Mouse (Mus musculus): ENCODE measurements around the gene Actn4. TPM values are rescaled to one million over a fixed set of nuclear protein-coding genes. Genes with fewer than 3 reads are reported as not detected.

Actn4 gene
- polyA plus RNA-seq, 1 experiment from 2014 or later: 485 TPM

GRCm38 (mm10) chr7:28985207-28985606 is 23.1 kb upstream of the Actn4 start:
- POLR2A ChIA-PET: no interaction called here
- ATAC-seq (no peak), DNase-seq (ENCODE audit: low read depth, low spot score) (no peak)
- CTCF ChIA-PET: no interaction called here
- H3K27me3 ChIP-seq: no peaks in the 10 kb centered on the region
- TF ChIP-seq CTCF (IDR thresholded peaks at IDR 0.05): no peak
- in situ Hi-C loops (cut with MboI; ENCODE audit: low pct_unique_long_range_greater_than_20kb): loop anchor here (10.0 kb wide), 1 partner anchor 50 kb away; no protein-coding TSS in a partner anchor

DNA sequence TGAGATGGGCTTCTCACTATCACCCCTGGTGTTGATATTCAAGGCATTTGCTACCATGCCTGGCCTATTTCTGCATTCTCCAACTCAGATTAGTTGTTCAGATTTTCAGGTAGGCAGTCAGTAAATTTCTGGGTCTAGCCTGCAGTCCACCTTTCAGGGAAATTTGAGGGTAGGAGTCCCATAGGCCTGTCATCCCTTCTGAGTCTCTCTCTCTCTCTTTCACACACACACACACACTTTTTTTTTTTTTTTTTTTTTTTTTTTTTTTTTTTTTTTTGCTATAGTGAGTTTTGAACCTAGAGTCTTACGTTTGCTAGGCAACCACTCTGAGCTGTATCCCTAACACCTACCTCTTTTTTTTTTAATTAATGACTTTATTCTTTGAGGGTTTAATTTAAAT is 22.3 kb upstream of the Actn4 start:
- ATAC-seq (no peak), DNase-seq (ENCODE audit: low read depth, low spot score) (no peak)
- in situ Hi-C loops (cut with MboI; ENCODE audit: low pct_unique_long_range_greater_than_20kb): loop anchor here (10.0 kb wide), 1 partner anchor 50 kb away; no protein-coding TSS in a partner anchor
- no peaks in the 10 kb centered on the region for H3K27me3 ChIP-seq
- ChIA-PET CTCF (no interaction called here), POLR2A (interaction anchor here (0.7 kb wide), 1 partner anchor 168 kb away, joined by 4 read pairs; no protein-coding TSS in a partner anchor)
- TF ChIP-seq CTCF (IDR thresholded peaks at IDR 0.05): no peak

- CTCF ChIA-PET: interaction anchor here (1.7 kb wide), 1 partner anchor 56 kb away, joined by 6 read pairs; no protein-coding TSS in a partner anchor
These were observed 21.7 kb upstream of the Actn4 start for GRCm38 (mm10) chr7:28983849-28984248.

GRCm38 (mm10) chr7:28983141-28983564 is 21.0 kb upstream of the Actn4 start:
- CTCF ChIA-PET: interaction anchor here (1.7 kb wide), 1 partner anchor 57 kb away, joined by 6 read pairs; no protein-coding TSS in a partner anchor
- no peak for TF ChIP-seq CTCF (IDR thresholded peaks at IDR 0.05)
- in situ Hi-C loops (cut with MboI; ENCODE audit: low pct_unique_long_range_greater_than_20kb): loop anchor here (10.0 kb wide), 1 partner anchor 52 kb away; no protein-coding TSS in a partner anchor

More at GRCm38 (mm10) chr7:28983849-28984248, 21.7 kb upstream of the Actn4 start:
- ATAC-seq: no peak
- no peak for TF ChIP-seq CTCF (IDR thresholded peaks at IDR 0.05)
- POLR2A ChIA-PET: no interaction called here
- in situ Hi-C loops (cut with MboI; ENCODE audit: low pct_unique_long_range_greater_than_20kb): loop anchor here (10.0 kb wide), 1 partner anchor 51 kb away; no protein-coding TSS in a partner anchor
- DNase-seq (ENCODE audit: low read depth, low spot score): no peak
- no peaks in the 10 kb centered on the region for H3K27me3 ChIP-seq

GRCm38 (mm10) chr7:28982274-28983013 is 20.3 kb upstream of the Actn4 start:
- ChIA-PET POLR2A (interaction anchor here (0.7 kb wide), 2 partner anchors 17 to 34 kb away, joined by 5 to 8 read pairs; no protein-coding TSS in a partner anchor), CTCF (interaction anchor here (0.6 to 1.7 kb wide), 2 partner anchors 10 to 57 kb away, joined by 4 to 6 read pairs; no protein-coding TSS in a partner anchor)
- ATAC-seq (no peak), DNase-seq (ENCODE audit: low read depth, low spot score) (no peak)
- no peaks in the 10 kb centered on the region for H3K27me3 ChIP-seq
- no peak for TF ChIP-seq CTCF (IDR thresholded peaks at IDR 0.05)
- in situ Hi-C loops (cut with MboI; ENCODE audit: low pct_unique_long_range_greater_than_20kb): loop anchor here (10.0 kb wide), 1 partner anchor 52 kb away; no protein-coding TSS in a partner anchor

More at GRCm38 (mm10) chr7:28983141-28983564, 21.0 kb upstream of the Actn4 start:
- H3K27me3 ChIP-seq: no peaks in the 10 kb centered on the region
- DNase-seq (ENCODE audit: low read depth, low spot score): no peak
- POLR2A ChIA-PET: no interaction called here
- no peak for ATAC-seq

- H3K27me3 ChIP-seq: no peaks in the 10 kb centered on the region
- no peak for TF ChIP-seq CTCF (IDR thresholded peaks at IDR 0.05)
- in situ Hi-C loops (cut with MboI; ENCODE audit: low pct_unique_long_range_greater_than_20kb): loop anchor here (10.0 kb wide), 1 partner anchor 53 kb away; no protein-coding TSS in a partner anchor
- ChIA-PET CTCF (interaction anchor here (0.6 kb wide), 1 partner anchor 9 kb away, joined by 4 read pairs; no protein-coding TSS in a partner anchor), POLR2A (interaction anchor here (0.7 kb wide), 2 partner anchors 16 to 34 kb away, joined by 5 to 8 read pairs; no protein-coding TSS in a partner anchor)
- peak; percentile 91 for ATAC-seq
- peak; percentile 99 for DNase-seq (ENCODE audit: low read depth, low spot score)
These were observed 19.6 kb upstream of the Actn4 start, which contains the start of the genes Eif3k and Map4k1 for GRCm38 (mm10) chr7:28981651-28982273. Eif3k (minus strand) TSS chr7:28981864. Map4k1 (plus strand) TSS chr7:28982050.

DNA sequence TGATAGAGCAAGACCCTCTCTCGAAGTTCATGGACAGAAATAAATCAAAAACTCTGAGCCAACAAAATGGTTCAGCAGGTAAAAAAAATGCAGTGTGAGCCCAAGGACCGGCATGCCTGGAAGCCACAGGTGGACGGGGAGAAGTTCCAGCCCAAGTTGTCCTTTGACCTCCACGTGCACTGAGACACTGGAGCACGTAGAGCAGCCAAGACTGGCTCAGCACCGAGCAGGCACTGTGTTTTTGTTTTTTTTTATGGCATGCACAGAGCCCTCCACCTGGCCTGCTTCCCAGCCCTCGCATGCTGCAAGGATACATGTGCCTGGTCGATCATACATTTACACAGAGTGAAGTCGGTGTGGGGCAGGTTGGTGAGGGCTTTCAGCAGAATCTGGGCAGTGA is 15.4 kb upstream of the Actn4 start:
- ChIA-PET POLR2A (no interaction called here), CTCF (no interaction called here)
- DNase-seq (ENCODE audit: low read depth, low spot score) (no peak), ATAC-seq (no peak)
- no peak for TF ChIP-seq CTCF (IDR thresholded peaks at IDR 0.05)
- in situ Hi-C loops (cut with MboI; ENCODE audit: low pct_unique_long_range_greater_than_20kb): no loop called here
- H3K27me3 ChIP-seq: no peaks in the 10 kb centered on the region

- H3K27me3 ChIP-seq: no peaks in the 10 kb centered on the region
- ChIA-PET CTCF (interaction anchor here (0.8 kb wide), 1 partner anchor 9 kb away, joined by 4 read pairs; the partner anchor contains the start of genes Eif3k and Map4k1), POLR2A (no interaction called here)
- DNase-seq (ENCODE audit: low read depth, low spot score): no peak
- TF ChIP-seq CTCF (IDR thresholded peaks at IDR 0.05): peak; percentile 60
- ATAC-seq: no peak
- in situ Hi-C loops (cut with MboI; ENCODE audit: low pct_unique_long_range_greater_than_20kb): no loop called here
These were observed 10.9 kb upstream of the Actn4 start for GRCm38 (mm10) chr7:28973025-28973424.

- peak; percentile 89 for TF ChIP-seq CTCF (IDR thresholded peaks at IDR 0.05)
- CTCF ChIA-PET: interaction anchor here (0.8 to 1.4 kb wide), 2 partner anchors 9 to 10 kb away, joined by 4 read pairs; partner anchors contain the start of genes Eif3k and Map4k1
- POLR2A ChIA-PET: interaction anchor here (0.6 kb wide), 1 partner anchor 25 kb away, joined by 3 read pairs; no protein-coding TSS in a partner anchor
- in situ Hi-C loops (cut with MboI; ENCODE audit: low pct_unique_long_range_greater_than_20kb): no loop called here
- no peak for DNase-seq (ENCODE audit: low read depth, low spot score)
- H3K27me3 ChIP-seq: no peaks in the 10 kb centered on the region
- no peak for ATAC-seq
These were observed 10.4 kb upstream of the Actn4 start for GRCm38 (mm10) chr7:28972542-28972985.

DNA sequence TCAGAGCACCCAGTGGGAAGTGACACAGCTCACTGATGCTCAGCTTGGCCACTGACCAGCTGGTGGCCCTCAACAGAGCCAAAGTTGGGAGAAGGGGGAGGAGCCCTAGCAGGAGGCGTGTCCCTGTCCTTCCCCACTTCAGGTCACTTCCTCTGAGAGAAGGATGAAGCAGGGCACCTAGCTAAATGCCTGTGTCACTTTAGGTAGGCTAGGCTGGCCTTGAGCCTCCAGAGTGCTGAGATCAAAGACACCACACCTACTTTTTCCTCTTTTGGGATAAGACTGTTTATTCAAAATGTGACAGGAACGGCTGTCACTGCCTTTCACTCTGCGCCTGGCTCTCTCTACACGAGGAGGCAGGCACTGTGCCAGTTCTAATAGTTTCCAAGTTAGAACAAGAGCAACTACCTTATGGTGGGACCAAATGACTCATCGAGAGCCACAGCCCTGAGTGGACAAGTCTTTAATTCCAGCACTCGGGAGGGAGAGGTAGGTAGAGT is 9.7 kb upstream of the Actn4 start:
- no peaks in the 10 kb centered on the region for H3K27me3 ChIP-seq
- no peak for TF ChIP-seq CTCF (IDR thresholded peaks at IDR 0.05)
- ChIA-PET POLR2A (interaction anchor here (0.5 to 1.8 kb wide), 4 partner anchors 13 to 92 kb away, joined by 3 to 5 read pairs (median 4); no protein-coding TSS in a partner anchor), CTCF (interaction anchor here (0.6 to 1.4 kb wide), 5 partner anchors 9 to 265 kb away, joined by 3 to 5 read pairs (median 4); no protein-coding TSS in a partner anchor)
- peak; percentile 58 for ATAC-seq
- in situ Hi-C loops (cut with MboI; ENCODE audit: low pct_unique_long_range_greater_than_20kb): no loop called here
- peak; percentile 83 for DNase-seq (ENCODE audit: low read depth, low spot score)

Data from Patski (cell line).